Mouse (Mus musculus): ENCODE measurements at regions not wholly inside any gene's neighbourhood (a gene's known extent, or its start where the extent isn't known, plus 50 kb on each side); places are given as distances from the start of the nearest gene placed in this dataset.

DNA sequence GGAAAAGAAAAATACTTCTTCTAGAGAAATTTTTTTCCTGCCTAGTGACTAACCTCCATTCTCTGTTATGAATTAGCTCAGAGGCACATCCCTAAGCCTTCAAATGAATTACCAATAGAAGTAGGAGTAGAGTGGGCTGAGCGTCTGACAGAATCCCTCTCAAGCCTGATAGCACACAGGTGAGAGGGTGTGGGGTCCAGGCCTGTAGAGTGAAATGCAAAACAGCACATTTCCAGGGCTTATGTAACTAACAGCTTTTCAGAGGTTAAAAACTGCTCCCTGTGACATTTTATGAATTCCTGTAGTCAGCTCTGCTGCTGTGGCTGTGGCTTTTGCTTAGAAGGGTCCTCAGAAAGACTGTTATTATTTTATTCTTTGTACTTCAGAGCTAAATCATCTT is 187.7 kb upstream of the AI593442 start:
- H3K9me3 ChIP-seq (ENCODE audit: control insufficient read depth, low read length) = no peaks in the 10 kb centered on the region
- H3K4me3 ChIP-seq (ENCODE audit: low read length) = no peak overlapping the region
- H3K27ac ChIP-seq (ENCODE audit: low read depth, low read length) = no peak overlapping the region
- H3K4me1 ChIP-seq (ENCODE audit: control insufficient read depth, insufficient read depth, low read length) = no peaks in the 10 kb centered on the region
- ATAC-seq (ENCODE audit: low FRiP score, low TSS enrichment) = no peak
- H3K4me2 ChIP-seq (replicated peaks; ENCODE audit: low read depth, low read length) = no peak overlapping the region
- H3K9ac ChIP-seq (ENCODE audit: low read depth, low read length) = no peak overlapping the region
- no peaks in the 10 kb centered on the region for H3K27me3 ChIP-seq (ENCODE audit: control insufficient read depth, insufficient read depth, low read length)
- 84% methylated on average over 1 of the region's 1 CpGs for WGBS
- no peaks in the 10 kb centered on the region for H3K36me3 ChIP-seq (ENCODE audit: control insufficient read depth, insufficient read depth, low read length)

- WGBS = 83% methylated on average over 4 of the region's 4 CpGs
- H3K4me3 ChIP-seq (ENCODE audit: low read length) = no peak overlapping the region
- no peaks in the 10 kb centered on the region; the same call in 1 of the 2 replicates for H3K9me3 ChIP-seq (ENCODE audit: control insufficient read depth, low read length)
- H3K9ac ChIP-seq (ENCODE audit: low read depth, low read length) = no peak overlapping the region
- H3K27ac ChIP-seq (ENCODE audit: low read depth, low read length) = no peak overlapping the region
- H3K36me3 ChIP-seq (ENCODE audit: control insufficient read depth, insufficient read depth, low read length) = no peaks in the 10 kb centered on the region
- no peaks in the 10 kb centered on the region for H3K4me1 ChIP-seq (ENCODE audit: control insufficient read depth, insufficient read depth, low read length)
- H3K27me3 ChIP-seq (ENCODE audit: control insufficient read depth, insufficient read depth, low read length) = no peaks in the 10 kb centered on the region
- ATAC-seq (ENCODE audit: low FRiP score, low TSS enrichment) = no peak
- no peak overlapping the region for H3K4me2 ChIP-seq (replicated peaks; ENCODE audit: low read depth, low read length)
These were observed 180.7 kb upstream of the AI593442 start for GRCm38 (mm10) chr9:52860327-52860726.

- 62% methylated on average over 4 of the region's 4 CpGs for WGBS
- H3K27me3 ChIP-seq (ENCODE audit: control insufficient read depth, insufficient read depth, low read length) = no peaks in the 10 kb centered on the region
- H3K36me3 ChIP-seq (ENCODE audit: control insufficient read depth, insufficient read depth, low read length) = no peaks in the 10 kb centered on the region
- H3K9me3 ChIP-seq (ENCODE audit: control insufficient read depth, low read length) = no peaks in the 10 kb centered on the region; the same call in 1 of the 2 replicates
- no peaks in the 10 kb centered on the region for H3K4me1 ChIP-seq (ENCODE audit: control insufficient read depth, insufficient read depth, low read length)
- H3K9ac ChIP-seq (ENCODE audit: low read depth, low read length) = no peak overlapping the region
- no peak for ATAC-seq (ENCODE audit: low FRiP score, low TSS enrichment)
- H3K27ac ChIP-seq (ENCODE audit: low read depth, low read length) = no peak overlapping the region
- no peak overlapping the region for H3K4me2 ChIP-seq (replicated peaks; ENCODE audit: low read depth, low read length)
- H3K4me3 ChIP-seq (ENCODE audit: low read length) = no peak overlapping the region
These were observed 178.8 kb upstream of the AI593442 start for GRCm38 (mm10) chr9:52858411-52858810.

GRCm38 (mm10) chr9:52853338-52853737 is 173.8 kb upstream of the AI593442 start:
- no peak overlapping the region for H3K4me3 ChIP-seq (ENCODE audit: low read length)
- H3K36me3 ChIP-seq (ENCODE audit: control insufficient read depth, insufficient read depth, low read length) = no peaks in the 10 kb centered on the region
- H3K4me1 ChIP-seq (ENCODE audit: control insufficient read depth, insufficient read depth, low read length) = no peaks in the 10 kb centered on the region
- no peak for ATAC-seq (ENCODE audit: low FRiP score, low TSS enrichment)
- no peak overlapping the region for H3K4me2 ChIP-seq (replicated peaks; ENCODE audit: low read depth, low read length)
- H3K9ac ChIP-seq (ENCODE audit: low read depth, low read length) = no peak overlapping the region
- no peaks in the 10 kb centered on the region for H3K27me3 ChIP-seq (ENCODE audit: control insufficient read depth, insufficient read depth, low read length)
- 34% methylated on average over 6 of the region's 6 CpGs for WGBS
- H3K27ac ChIP-seq (ENCODE audit: low read depth, low read length) = no peak overlapping the region
- H3K9me3 ChIP-seq (ENCODE audit: control insufficient read depth, low read length) = no peaks in the 10 kb centered on the region

DNA sequence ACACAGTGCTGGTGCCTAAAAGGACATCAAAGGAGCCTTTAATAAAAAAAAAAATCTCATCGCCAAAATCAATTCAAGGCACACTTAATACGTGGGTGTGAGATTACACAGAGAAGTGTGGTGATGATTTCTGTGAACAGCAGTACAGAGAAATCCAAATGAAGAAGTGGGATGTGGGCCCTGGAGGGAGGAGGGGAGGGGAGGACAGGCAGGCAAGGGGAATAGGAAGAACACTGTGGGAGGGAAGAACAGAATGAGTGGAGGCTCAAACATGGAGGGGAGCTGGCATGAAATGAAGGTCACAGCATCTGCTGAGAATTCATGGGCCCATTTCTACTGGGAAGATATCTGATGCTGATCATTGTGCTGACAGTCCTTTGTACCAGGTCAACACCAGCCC is 171.0 kb upstream of the AI593442 start:
- 87% methylated on average over 2 of the region's 2 CpGs for WGBS
- no peak overlapping the region for H3K4me2 ChIP-seq (replicated peaks; ENCODE audit: low read depth, low read length)
- H3K9ac ChIP-seq (ENCODE audit: low read depth, low read length) = no peak overlapping the region
- no peak for ATAC-seq (ENCODE audit: low FRiP score, low TSS enrichment)
- H3K27ac ChIP-seq (ENCODE audit: low read depth, low read length) = no peak overlapping the region
- no peaks in the 10 kb centered on the region for H3K4me1 ChIP-seq (ENCODE audit: control insufficient read depth, insufficient read depth, low read length)
- H3K9me3 ChIP-seq (ENCODE audit: control insufficient read depth, low read length) = no peaks in the 10 kb centered on the region
- no peaks in the 10 kb centered on the region for H3K36me3 ChIP-seq (ENCODE audit: control insufficient read depth, insufficient read depth, low read length)
- no peak overlapping the region for H3K4me3 ChIP-seq (ENCODE audit: low read length)
- H3K27me3 ChIP-seq (ENCODE audit: control insufficient read depth, insufficient read depth, low read length) = no peaks in the 10 kb centered on the region

DNA sequence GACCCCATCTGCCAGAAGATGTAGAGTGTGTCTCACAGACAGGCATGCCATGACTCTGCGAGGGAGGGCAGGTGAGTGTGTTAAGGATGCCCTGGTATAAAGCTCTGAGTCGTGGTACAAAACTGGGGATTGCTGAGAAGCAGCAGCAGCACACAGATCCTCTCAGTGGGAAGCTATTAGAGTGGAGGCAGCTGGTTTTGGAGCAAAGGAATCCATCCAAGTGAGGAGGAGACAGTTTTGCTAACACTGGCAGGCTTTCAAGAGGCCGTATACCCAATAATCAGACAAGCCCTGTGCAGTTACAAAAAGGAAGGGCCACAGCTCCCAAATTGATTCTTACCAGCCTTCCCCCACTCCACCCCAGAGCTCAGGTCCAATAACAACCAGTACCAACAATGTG is 170.4 kb upstream of the AI593442 start:
- H3K4me1 ChIP-seq (ENCODE audit: control insufficient read depth, insufficient read depth, low read length) = no peaks in the 10 kb centered on the region
- no peak overlapping the region for H3K4me2 ChIP-seq (replicated peaks; ENCODE audit: low read depth, low read length)
- 68% methylated on average over 3 of the region's 3 CpGs for WGBS
- no peak overlapping the region for H3K27ac ChIP-seq (ENCODE audit: low read depth, low read length)
- H3K36me3 ChIP-seq (ENCODE audit: control insufficient read depth, insufficient read depth, low read length) = no peaks in the 10 kb centered on the region
- no peak for ATAC-seq (ENCODE audit: low FRiP score, low TSS enrichment)
- H3K4me3 ChIP-seq (ENCODE audit: low read length) = no peak overlapping the region
- H3K9ac ChIP-seq (ENCODE audit: low read depth, low read length) = no peak overlapping the region
- no peaks in the 10 kb centered on the region for H3K27me3 ChIP-seq (ENCODE audit: control insufficient read depth, insufficient read depth, low read length)
- no peaks in the 10 kb centered on the region for H3K9me3 ChIP-seq (ENCODE audit: control insufficient read depth, low read length)

DNA sequence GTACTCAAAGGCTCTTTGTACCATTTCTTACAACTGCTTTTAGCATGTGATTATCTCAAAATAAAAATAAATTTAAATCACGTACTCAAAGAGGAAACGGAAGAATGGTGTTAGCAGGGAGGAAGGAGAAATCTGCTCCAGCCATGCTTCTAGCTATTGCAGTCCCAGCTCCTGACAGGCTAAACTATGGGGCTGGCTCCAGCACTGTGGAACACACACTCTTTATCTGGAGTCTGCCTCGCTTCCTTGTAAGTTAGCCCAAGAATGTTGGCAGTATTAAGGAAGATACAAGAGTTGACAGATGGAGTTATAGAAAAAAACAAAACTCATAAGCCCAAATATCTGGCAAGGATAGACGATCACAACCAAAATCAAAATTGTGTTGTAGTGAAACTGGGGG is 161.5 kb upstream of the AI593442 start:
- no peak overlapping the region for H3K4me2 ChIP-seq (replicated peaks; ENCODE audit: low read depth, low read length)

GRCm38 (mm10) chr9:52839996-52840395 is 160.4 kb upstream of the AI593442 start:
- Histone ChIP-seq H3K4me3 (ENCODE audit: low read length) (no peak overlapping the region), H3K36me3 (ENCODE audit: control insufficient read depth, insufficient read depth, low read length) (no peaks in the 10 kb centered on the region), H3K9me3 (ENCODE audit: control insufficient read depth, low read length) (no peaks in the 10 kb centered on the region), H3K4me2 (replicated peaks; ENCODE audit: low read depth, low read length) (no peak overlapping the region), H3K27ac (ENCODE audit: low read depth, low read length) (no peak overlapping the region), H3K4me1 (ENCODE audit: control insufficient read depth, insufficient read depth, low read length) (no peaks in the 10 kb centered on the region), H3K27me3 (ENCODE audit: control insufficient read depth, insufficient read depth, low read length) (no peaks in the 10 kb centered on the region), H3K9ac (ENCODE audit: low read depth, low read length) (no peak overlapping the region)
- ATAC-seq (ENCODE audit: low FRiP score, low TSS enrichment) = no peak

More for the DNA sequence above, 161.5 kb upstream of the AI593442 start:
- ATAC-seq (ENCODE audit: low FRiP score, low TSS enrichment) = no peak
- Histone ChIP-seq H3K27ac (ENCODE audit: low read depth, low read length) (no peak overlapping the region), H3K36me3 (ENCODE audit: control insufficient read depth, insufficient read depth, low read length) (no peaks in the 10 kb centered on the region), H3K9me3 (ENCODE audit: control insufficient read depth, low read length) (no peaks in the 10 kb centered on the region), H3K9ac (ENCODE audit: low read depth, low read length) (no peak overlapping the region), H3K4me1 (ENCODE audit: control insufficient read depth, insufficient read depth, low read length) (no peaks in the 10 kb centered on the region), H3K4me3 (ENCODE audit: low read length) (no peak overlapping the region), H3K27me3 (ENCODE audit: control insufficient read depth, insufficient read depth, low read length) (no peaks in the 10 kb centered on the region)
- WGBS = 83% methylated on average over 4 of the region's 4 CpGs

- H3K36me3 ChIP-seq (ENCODE audit: control insufficient read depth, insufficient read depth, low read length) = no peaks in the 10 kb centered on the region
- H3K4me2 ChIP-seq (replicated peaks; ENCODE audit: low read depth, low read length) = no peak overlapping the region
- H3K9ac ChIP-seq (ENCODE audit: low read depth, low read length) = no peak overlapping the region
- H3K4me1 ChIP-seq (ENCODE audit: control insufficient read depth, insufficient read depth, low read length) = no peaks in the 10 kb centered on the region
- no peak overlapping the region for H3K27ac ChIP-seq (ENCODE audit: low read depth, low read length)
- no peaks in the 10 kb centered on the region for H3K9me3 ChIP-seq (ENCODE audit: control insufficient read depth, low read length)
- 90% methylated on average over 6 of the region's 6 CpGs for WGBS
- no peaks in the 10 kb centered on the region for H3K27me3 ChIP-seq (ENCODE audit: control insufficient read depth, insufficient read depth, low read length)
- no peak overlapping the region for H3K4me3 ChIP-seq (ENCODE audit: low read length)
- no peak for ATAC-seq (ENCODE audit: low FRiP score, low TSS enrichment)
These were observed 156.6 kb upstream of the AI593442 start for GRCm38 (mm10) chr9:52836151-52836630.
